Mouse (Mus musculus): ENCODE results near the gene Sdr9c7.
"Not testable (repeated sequence)": the region's sequence is repeated elsewhere in the genome, so short reads cannot be mapped to it uniquely, and the experiment has no call there.

The Sdr9c7 gene

GRCm38 (mm10) chr10:127898218-127898617, at the start of gene Sdr9c7:
Gene Sdr9c7, plus strand, starts transcription at chr10:127898518.
- DNase-seq (ENCODE audit: extremely low spot score, low spot score): no peak

GRCm38 (mm10) chr10:127849628-127850027, 48.7 kb upstream of the Sdr9c7 start, which contains the start of gene Rdh19:
Gene Rdh19, plus strand, starts transcription at chr10:127849928.
- DNase-seq (ENCODE audit: extremely low spot score, low spot score): no peak

GRCm38 (mm10) chr10:127856376-127856775, 41.9 kb upstream of the Sdr9c7 start:
- no peak for DNase-seq (ENCODE audit: extremely low spot score, low spot score)

GRCm38 (mm10) chr10:127864931-127865330, 33.4 kb upstream of the Sdr9c7 start:
- no peak for DNase-seq (ENCODE audit: extremely low spot score, low spot score)

- DNase-seq (ENCODE audit: extremely low spot score, low spot score): no peak
These were observed 32.1 kb upstream of the Sdr9c7 start, which contains the start of gene Rdh16f2 for GRCm38 (mm10) chr10:127866232-127866631. Gene Rdh16f2, plus strand, starts transcription at chr10:127866474.

GRCm38 (mm10) chr10:127872484-127872883, 25.8 kb upstream of the Sdr9c7 start:
- DNase-seq (ENCODE audit: extremely low spot score, low spot score): no peak

GRCm38 (mm10) chr10:127877681-127878080, 20.6 kb upstream of the Sdr9c7 start:
- no peak for DNase-seq (ENCODE audit: extremely low spot score, low spot score)

GRCm38 (mm10) chr10:127878262-127879057, 19.9 kb upstream of the Sdr9c7 start:
- DNase-seq (ENCODE audit: extremely low spot score, low spot score): no peak

- DNase-seq (ENCODE audit: extremely low spot score, low spot score): no peak
These were observed 19.1 kb upstream of the Sdr9c7 start for GRCm38 (mm10) chr10:127879155-127879688.

- no peak for DNase-seq (ENCODE audit: extremely low spot score, low spot score)
These were observed 17.3 kb upstream of the Sdr9c7 start for GRCm38 (mm10) chr10:127881041-127881440.

GRCm38 (mm10) chr10:127886551-127886950, 11.8 kb upstream of the Sdr9c7 start:
- DNase-seq (ENCODE audit: extremely low spot score, low spot score): no peak

GRCm38 (mm10) chr10:127886971-127887370, 11.3 kb upstream of the Sdr9c7 start:
- no peak for DNase-seq (ENCODE audit: extremely low spot score, low spot score)

GRCm38 (mm10) chr10:127888605-127889004, 9.7 kb upstream of the Sdr9c7 start, which contains the start of gene Rdh7:
Gene Rdh7, minus strand, starts transcription at chr10:127888817.
- no peak for DNase-seq (ENCODE audit: extremely low spot score, low spot score)

- no peak for DNase-seq (ENCODE audit: extremely low spot score, low spot score)
These were observed 6.8 kb upstream of the Sdr9c7 start for GRCm38 (mm10) chr10:127891481-127891880.

- not testable (repeated sequence) for DNase-seq (ENCODE audit: extremely low spot score, low spot score)
These were observed 4.9 kb upstream of the Sdr9c7 start for GRCm38 (mm10) chr10:127893163-127894022.

GRCm38 (mm10) chr10:127896705-127897104, 1.6 kb upstream of the Sdr9c7 start:
- no peak for DNase-seq (ENCODE audit: extremely low spot score, low spot score)

- DNase-seq (ENCODE audit: extremely low spot score, low spot score): no peak
These were observed 812 bp upstream of the Sdr9c7 start for GRCm38 (mm10) chr10:127897506-127897905.

GRCm38 (mm10) chr10:127899783-127900182, 1.5 kb downstream of the Sdr9c7 start:
- no peak for DNase-seq (ENCODE audit: extremely low spot score, low spot score)

GRCm38 (mm10) chr10:127901751-127902150, 3.4 kb downstream of the Sdr9c7 start:
- no peak for DNase-seq (ENCODE audit: extremely low spot score, low spot score)

GRCm38 (mm10) chr10:127903116-127903515, 4.8 kb downstream of the Sdr9c7 start:
- no peak for DNase-seq (ENCODE audit: extremely low spot score, low spot score)

- DNase-seq (ENCODE audit: extremely low spot score, low spot score): no peak
These were observed 6.6 kb downstream of the Sdr9c7 start for GRCm38 (mm10) chr10:127904718-127905446.
